Mouse (Mus musculus) heart, adult 2 months (tissue): ENCODE results near the gene Nemp2.

ENCODE experiments used
- CTCF ChIP-seq: fragments of 200-600 bp; IDR thresholded peaks from 2 replicates; pipeline ENCODE4 v1.8.1; 2022; ENCODE audit warnings: antibody characterized with exemption, mild to moderate bottlenecking, moderate library complexity
- EP300 ChIP-seq: fragments of 200-500 bp; IDR thresholded peaks from 2 replicates; pipeline ENCODE4 v1.6.1; 2011; ENCODE audit warnings: low read depth, low read length, control low read depth; ENCODE audit not compliant: insufficient read depth
- POLR2A ChIP-seq: fragments of 200-500 bp; IDR thresholded peaks from 2 replicates; pipeline ENCODE4 v1.6.1; 2011; ENCODE audit warnings: mild to moderate bottlenecking, low read depth, low read length, control low read depth; ENCODE audit not compliant: insufficient read depth

DNA sequence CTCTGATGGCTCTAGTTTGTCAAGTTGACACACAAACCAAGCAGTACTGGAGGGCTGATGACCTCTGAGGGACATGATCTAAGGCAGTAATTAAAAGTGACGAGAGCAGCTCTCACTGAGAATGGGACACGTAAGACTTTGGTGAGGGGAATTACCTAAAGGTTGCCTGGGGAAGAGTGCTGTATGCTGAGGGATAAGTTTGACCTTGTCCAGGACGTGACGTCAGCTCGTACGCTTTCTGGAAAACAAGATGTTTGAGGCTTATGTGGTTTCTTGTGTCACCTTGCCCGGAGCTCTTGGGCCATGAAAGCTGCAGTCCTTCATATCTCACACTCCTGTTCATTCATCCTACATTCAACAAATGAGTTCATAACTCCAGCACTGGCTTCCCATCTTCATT lies 8.6 kb downstream of the Nemp2 start:
- no peak for TF ChIP-seq POLR2A
- TF ChIP-seq CTCF, result no peak
- no peak for TF ChIP-seq EP300
